ENCODE assay signal across 20 mouse cellular contexts in the genomic region with DNA sequence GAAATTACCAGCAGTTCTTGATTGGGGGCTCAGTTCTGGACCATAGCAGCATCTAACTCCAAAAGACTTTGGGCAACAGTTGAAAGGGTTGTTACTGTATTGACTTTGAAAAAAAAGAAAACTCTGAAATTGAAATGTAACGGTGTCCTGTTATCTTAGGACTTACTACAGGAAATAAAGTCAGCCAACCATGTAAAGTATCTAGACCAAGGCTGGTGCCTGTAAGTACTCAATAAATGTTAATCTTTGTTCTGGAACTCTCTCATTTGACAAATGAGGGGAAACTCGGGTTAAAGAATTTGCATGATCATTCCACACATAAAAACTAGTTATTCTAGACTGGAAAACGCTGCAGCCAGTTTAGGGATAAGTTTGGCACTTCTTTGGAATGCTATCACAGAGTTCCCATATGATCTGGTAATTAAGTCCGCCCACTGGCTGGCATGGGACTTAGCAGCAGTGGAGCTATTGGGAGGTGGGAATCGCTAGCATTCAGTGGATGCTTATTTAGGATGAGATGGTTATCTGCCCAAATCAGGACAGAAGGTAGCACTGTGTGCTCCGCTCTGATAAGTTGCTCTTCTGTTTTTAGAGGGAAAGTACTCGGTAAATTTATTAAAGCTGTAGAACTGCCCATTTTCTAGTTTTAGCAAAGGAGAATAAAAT. TPM values are rescaled to one million over a fixed set of nuclear protein-coding genes. Genes with fewer than 3 reads are reported as not detected.
DNase-seq lines count a peak whose midpoint lies in the region; ATAC-seq and TF ChIP-seq lines count a peak whose summit lies in the region.
"Had no signal": no experiment of that assay in that cellular context is flagged by ENCODE, and none has a peak within 500 bp of the region (broad histone marks: within the 10 kb centered on the region; RNA-seq: fewer than 3 reads in every experiment).

No protein-coding gene starts in this region.

- no peaks in the 10 kb centered on the region for H3K36me3 ChIP-seq in forebrain, embryonic 14.5 days (ENCODE audit: control insufficient read depth, insufficient read depth, low read length)
- no peaks in the 10 kb centered on the region for H3K36me3 ChIP-seq in forebrain, embryonic 13.5 days (ENCODE audit: poor library complexity, severe bottlenecking)
- no peaks in the 10 kb centered on the region for H3K36me3 ChIP-seq in neural tube, embryonic 15.5 days
- H3K36me3 ChIP-seq: embryonic facial prominence, embryonic 13.5 days; hindbrain, embryonic 10.5 days; liver, embryonic 12.5 days had no signal

- H3K4me3 ChIP-seq in forebrain, embryonic 14.5 days (ENCODE audit: low read depth, low read length): no peak overlapping the region
- no peak overlapping the region for H3K4me3 ChIP-seq in forebrain, embryonic 13.5 days
- H3K4me3 ChIP-seq in left cerebral cortex, adult 2 months: no peak overlapping the region
- H3K4me3 ChIP-seq in neural tube, embryonic 15.5 days (replicated peaks): no peak overlapping the region
- H3K4me3 ChIP-seq: embryonic facial prominence, embryonic 13.5 days; gastrocnemius, adult 2 months; heart, adult 2 months; hindbrain, embryonic 10.5 days; liver, embryonic 12.5 days had no signal

- no peaks in the 10 kb centered on the region for H3K9me3 ChIP-seq in forebrain, embryonic 14.5 days (replicated peaks; ENCODE audit: control insufficient read depth, low read length)
- no peaks in the 10 kb centered on the region for H3K9me3 ChIP-seq in forebrain, embryonic 13.5 days (replicated peaks)
- H3K9me3 ChIP-seq in neural tube, embryonic 15.5 days (replicated peaks): no peaks in the 10 kb centered on the region
- H3K9me3 ChIP-seq: embryonic facial prominence, embryonic 13.5 days; hindbrain, embryonic 10.5 days; liver, embryonic 12.5 days had no signal

- H3K9ac ChIP-seq in forebrain, embryonic 14.5 days (ENCODE audit: low read length): no peak overlapping the region
- no peak overlapping the region for H3K9ac ChIP-seq in forebrain, embryonic 13.5 days
- H3K9ac ChIP-seq in neural tube, embryonic 15.5 days (replicated peaks): no peak overlapping the region
- H3K9ac ChIP-seq: embryonic facial prominence, embryonic 13.5 days; liver, embryonic 12.5 days; lung, embryonic 14.5 days had no signal

- WGBS in forebrain, embryonic 14.5 days: 60% methylated on average over 7 of the region's 7 CpGs
- 75% methylated on average over 7 of the region's 7 CpGs for WGBS in forebrain, embryonic 13.5 days
- 71% methylated on average over 7 of the region's 7 CpGs for WGBS in neural tube, embryonic 15.5 days

- intact Hi-C loops in left cerebral cortex, postnatal 14 days (cut with DNase I): no loop called here
- intact Hi-C loops in left cerebral cortex, adult 2 months (cut with DNase I): no loop called here
- intact Hi-C loops in gastrocnemius, postnatal 36 days (cut with DNase I): no loop called here

- H3K27me3 ChIP-seq in forebrain, embryonic 14.5 days (replicated peaks; ENCODE audit: control insufficient read depth, insufficient read depth, low read length): no peaks in the 10 kb centered on the region
- no peaks in the 10 kb centered on the region for H3K27me3 ChIP-seq in forebrain, embryonic 13.5 days
- H3K27me3 ChIP-seq in neural tube, embryonic 15.5 days (replicated peaks): no peaks in the 10 kb centered on the region
- H3K27me3 ChIP-seq: embryonic facial prominence, embryonic 13.5 days; liver, embryonic 12.5 days had no signal

- H3K4me2 ChIP-seq in forebrain, embryonic 14.5 days (ENCODE audit: low read length): no peak overlapping the region
- no peak overlapping the region for H3K4me2 ChIP-seq in forebrain, embryonic 13.5 days
- H3K4me2 ChIP-seq in neural tube, embryonic 15.5 days: no peak overlapping the region
- H3K4me2 ChIP-seq: embryonic facial prominence, embryonic 13.5 days; liver, embryonic 12.5 days; lung, embryonic 14.5 days; midbrain, embryonic 11.5 days had no signal

- H3K4me1 ChIP-seq in forebrain, embryonic 14.5 days (ENCODE audit: control insufficient read depth, insufficient read depth, low read length): no peaks in the 10 kb centered on the region
- no peaks in the 10 kb centered on the region for H3K4me1 ChIP-seq in forebrain, embryonic 13.5 days
- no peaks in the 10 kb centered on the region for H3K4me1 ChIP-seq in neural tube, embryonic 15.5 days
- H3K4me1 ChIP-seq: embryonic facial prominence, embryonic 13.5 days; hindbrain, embryonic 10.5 days had no signal

- no peak overlapping the region for H3K27ac ChIP-seq in forebrain, embryonic 14.5 days (ENCODE audit: low read depth, low read length)
- no peak overlapping the region for H3K27ac ChIP-seq in forebrain, embryonic 13.5 days
- no peak overlapping the region for H3K27ac ChIP-seq in left cerebral cortex, adult 2 months
- H3K27ac ChIP-seq in neural tube, embryonic 15.5 days (replicated peaks): no peak overlapping the region
- H3K27ac ChIP-seq: embryonic facial prominence, embryonic 13.5 days; gastrocnemius, adult 2 months; heart, adult 2 months; hindbrain, embryonic 10.5 days; liver, embryonic 12.5 days had no signal

- TF ChIP-seq CTCF in left cerebral cortex, adult 2 months (IDR thresholded peaks at IDR 0.05): no peak

- ATAC-seq in forebrain, embryonic 14.5 days: no peak
- ATAC-seq in forebrain, embryonic 13.5 days: no peak
- no peak for ATAC-seq in neural tube, embryonic 15.5 days (ENCODE audit: low FRiP score)
- ATAC-seq: activated CD4-positive, CD25-positive, alpha-beta regulatory T cell, adult 4 months; inflammation-experienced regulatory T-cells, adult 6 months; liver, embryonic 12.5 days had no signal

- DNase-seq in forebrain, embryonic 14.5 days (ENCODE audit: low spot score): peak; percentile 36
- peak; percentile 9 to 21 for DNase-seq in left cerebral cortex, postnatal 14 days (ENCODE audit: low spot score in 2 of 2)
- no peak for DNase-seq in left cerebral cortex, adult 2 months (ENCODE audit: extremely low spot score in 1 of 2, low spot score in 2 of 2)
- DNase-seq in layer of hippocampus, adult 8-10 months (ENCODE audit: low spot score in 2 of 2): peak; percentile 14 to 46
- peak; percentile 3 to 8 for DNase-seq in right cerebral cortex, postnatal 36 days (ENCODE audit: low spot score in 2 of 2)
- no peak for DNase-seq in gastrocnemius, postnatal 36 days
- DNase-seq: cerebellum, adult 8-10 months; gastrocnemius, adult 2 months; heart, adult 2 months; lung, embryonic 14.5 days; lung, postnatal 4 days; thymus, adult 2 months had no signal

RNA-seq across cellular contexts. Expression of gene Gm9887, which starts 17.1 kb away (rescaled TPM):
- 0.83 and 1.3 TPM in 2 replicates for polyA plus RNA-seq in forebrain, embryonic 14.5 days (2014; fragmentation: Nextera tagmentation; extraction: Ambion mirVana)
- 0.63 and 0.80 TPM in 2 replicates for polyA plus RNA-seq in forebrain, embryonic 13.5 days (2015; fragmentation: Nextera tagmentation; extraction: Ambion mirVana)
- total RNA-seq in left cerebral cortex, postnatal 14 days (2021): 1 to 10 TPM; 1.0 to 2.7 TPM
- 1 to 10 TPM; 1.2 TPM for total RNA-seq in left cerebral cortex, adult 2 months (2021)
- total RNA-seq in layer of hippocampus, adult 8-10 months (2022): 1 to 10 TPM in 1 of 4 experiments, under 1 TPM in 1, not detected in 2; 0.98 to 1.9 TPM
- 0.82 and 0.87 TPM in 2 replicates for polyA plus RNA-seq in neural tube, embryonic 15.5 days (2015; fragmentation: Nextera tagmentation; extraction: Ambion mirVana)
- total RNA-seq in gastrocnemius, postnatal 36 days (2021): not detected
- total RNA-seq: gastrocnemius, adult 2 months had no signal
- polyA plus RNA-seq: activated CD4-positive, CD25-positive, alpha-beta regulatory T cell, adult 4 months; inflammation-experienced regulatory T-cells, adult 6 months had no signal

RNA-seq across cellular contexts. Expression of gene Arf6, which starts 17.5 kb away (rescaled TPM):
- 33.8 and 34.5 TPM in 2 replicates for polyA plus RNA-seq in forebrain, embryonic 14.5 days (2014; fragmentation: Nextera tagmentation; extraction: Ambion mirVana)
- polyA plus RNA-seq in forebrain, embryonic 13.5 days (2015; fragmentation: Nextera tagmentation; extraction: Ambion mirVana): 25.4 and 29.0 TPM in 2 replicates
- 10 to 100 TPM; 55.5 to 57.9 TPM for total RNA-seq in left cerebral cortex, postnatal 14 days (2021)
- total RNA-seq in left cerebral cortex, adult 2 months (2021): 10 to 100 TPM; 56.8 to 58.9 TPM
- 10 to 100 TPM; 38.7 to 56.0 (median 49.2) TPM for total RNA-seq in layer of hippocampus, adult 8-10 months (2022)
- polyA plus RNA-seq in neural tube, embryonic 15.5 days (2015; fragmentation: Nextera tagmentation; extraction: Ambion mirVana): 28.3 and 33.5 TPM in 2 replicates
- 10 to 100 TPM; 18.3 to 20.9 TPM for total RNA-seq in gastrocnemius, postnatal 36 days (2021)

RNA-seq across cellular contexts. Expression of gene Nemf, which starts 32.4 kb away (rescaled TPM):
- polyA plus RNA-seq in forebrain, embryonic 14.5 days (2014; fragmentation: Nextera tagmentation; extraction: Ambion mirVana): 67.4 and 80.0 TPM in 2 replicates
- polyA plus RNA-seq in forebrain, embryonic 13.5 days (2015; fragmentation: Nextera tagmentation; extraction: Ambion mirVana): 99.3 and 99.9 TPM in 2 replicates
- total RNA-seq in left cerebral cortex, postnatal 14 days (2021): 10 to 100 TPM; 37.9 to 39.9 TPM
- total RNA-seq in left cerebral cortex, adult 2 months (2021): 10 to 100 TPM; 46.3 to 53.7 TPM
- total RNA-seq in layer of hippocampus, adult 8-10 months (2022): 10 to 100 TPM; 47.0 to 54.0 (median 50.5) TPM
- 89.8 and 91.1 TPM in 2 replicates for polyA plus RNA-seq in neural tube, embryonic 15.5 days (2015; fragmentation: Nextera tagmentation; extraction: Ambion mirVana)
- 10 to 100 TPM; 15.9 to 21.6 TPM for total RNA-seq in gastrocnemius, postnatal 36 days (2021)

Comparison
In these comparisons a context has a peak if more than half of its experiments do, and no peak if none do; other contexts are left out.
1. DNase-seq: peak in forebrain, embryonic 14.5 days (single experiment), left cerebral cortex, postnatal 14 days (2 of 2), layer of hippocampus, adult 8-10 months (2 of 2) and right cerebral cortex, postnatal 36 days (2 of 2); none in left cerebral cortex, adult 2 months (0 of 2) and gastrocnemius, postnatal 36 days (0 of 2).